Mouse (Mus musculus) left cerebral cortex, adult 18-20 months (tissue): Measurements from ENCODE around the gene Pla2g4e. TPM values are rescaled to one million over a fixed set of nuclear protein-coding genes. Genes with fewer than 3 reads are reported as not detected.

Experiments used
- DNase-seq, 2 experiments: peaks; one replicate each; pipeline ENCODE4 v3.0.0; 2021 to 2022; ENCODE audit warnings: low spot score in 2 of 2, mixed read lengths in 1 of 2
- long read RNA-seq, 2 experiments: library from polyadenylated mRNA; stranded (forward); transcript quantifications; one replicate each; pipeline ENCODE4 v2.0.0; 2021
- total RNA-seq, 2 experiments: library from RNA; stranded (reverse); gene quantifications; 2 replicates each; pipeline ENCODE4 v1.2.3; 2021

The Pla2g4e gene
- total RNA-seq: 10 to 100 TPM; 18.0 to 20.9 TPM
- long read RNA-seq, experiment 1, full-length matches to known transcripts: 1 of 13 reads
- long read RNA-seq, experiment 1, partial matches to known transcripts: 10 of 13 reads
- long read RNA-seq, experiment 1, other reads (novel, unspliced or antisense): 2 of 13 reads
- long read RNA-seq, experiment 2, full-length matches to known transcripts: 1 of 10 reads
- long read RNA-seq, experiment 2, partial matches to known transcripts: 7 of 10 reads
- long read RNA-seq, experiment 2, other reads (novel, unspliced or antisense): 2 of 10 reads

DNA sequence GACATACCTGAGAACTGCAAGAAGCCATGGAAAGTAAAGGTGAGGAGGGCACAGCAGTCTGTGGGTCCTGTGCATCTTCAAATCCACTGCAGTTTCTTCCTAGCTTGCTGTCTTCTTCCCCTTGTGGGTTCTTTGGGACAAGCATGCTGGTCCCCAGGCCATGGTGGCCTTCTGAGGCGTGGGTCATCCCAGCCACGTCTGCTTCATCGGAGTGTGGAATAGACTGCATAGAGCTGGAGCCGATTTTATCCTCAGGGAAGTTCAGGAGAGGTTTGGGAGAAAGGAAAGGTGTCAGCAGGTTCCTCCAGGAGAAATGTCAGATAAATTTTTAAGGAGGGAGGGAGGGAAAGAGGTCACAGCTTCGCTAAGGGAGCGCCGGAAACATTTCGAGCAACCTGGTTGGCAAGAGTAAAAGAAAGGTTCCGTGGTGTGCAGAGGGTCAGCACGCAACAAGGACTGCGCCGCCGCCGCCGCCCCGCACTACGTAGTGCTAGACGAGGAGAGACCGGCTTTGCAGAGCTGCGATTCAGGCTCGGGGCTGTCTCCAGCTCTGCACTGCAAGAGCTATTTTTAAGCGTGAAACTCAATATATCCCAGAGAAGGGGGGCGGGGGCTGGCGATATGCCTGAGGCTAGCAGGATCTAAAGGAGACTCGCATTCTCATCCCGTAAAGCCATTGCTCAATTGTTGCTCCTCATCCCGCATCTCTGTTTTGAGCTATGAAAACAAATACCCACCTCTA lies at the start of gene Pla2g4e:
TSS of gene Pla2g4e (minus strand) at position 657 of the 742 bp plus-strand sequence.
- peak; percentile 38 to 58 for DNase-seq

DNA sequence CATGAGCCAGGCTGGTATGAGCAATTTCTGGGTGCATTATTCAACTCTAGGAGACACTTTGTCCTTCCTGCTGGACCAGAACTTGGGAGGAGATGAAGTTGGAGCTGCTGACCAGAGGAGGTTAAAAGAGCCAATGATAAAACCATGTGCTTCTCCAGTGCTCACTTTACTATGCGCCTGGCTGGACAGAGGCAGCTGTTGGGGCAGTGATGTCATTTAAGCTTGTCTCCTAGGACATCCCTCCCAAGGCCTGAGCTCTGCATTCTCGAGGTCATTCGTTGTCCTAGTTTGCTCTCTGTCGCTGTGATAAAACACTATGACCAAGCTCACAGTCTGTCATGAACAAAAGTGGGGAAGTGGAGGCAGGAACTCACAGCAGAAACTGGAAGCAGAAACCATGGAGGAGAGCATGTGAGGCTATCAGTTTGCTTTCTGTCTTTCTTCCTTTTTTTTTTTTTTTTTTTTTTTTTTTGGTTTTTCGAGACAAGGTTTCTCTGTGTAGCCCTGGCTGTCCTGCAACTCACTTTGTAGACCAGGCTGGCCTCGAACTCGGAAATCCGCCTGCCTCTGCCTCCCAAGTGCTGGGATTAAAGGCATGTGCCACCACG lies 46.4 kb upstream of the Pla2g4e start:
- no peak for DNase-seq

DNA sequence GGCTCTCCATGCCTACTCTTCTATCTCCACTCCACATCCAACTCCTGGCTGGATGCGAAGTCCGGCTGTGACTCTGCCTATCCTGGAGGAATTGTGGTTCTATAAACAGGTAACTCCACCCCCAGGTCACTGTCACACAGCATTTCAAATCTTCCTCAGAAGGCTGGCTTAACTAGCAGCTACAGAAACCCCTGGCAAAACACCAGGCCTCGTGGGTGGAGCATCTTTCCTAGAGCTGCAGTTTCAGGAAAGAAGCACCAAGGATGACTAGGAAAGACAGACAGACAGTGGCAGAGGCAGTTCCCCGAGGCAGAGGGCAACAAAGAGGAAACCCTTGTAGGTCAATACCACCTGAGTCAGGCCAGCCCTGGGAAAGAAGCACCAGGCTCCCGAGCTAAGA lies 43.9 kb upstream of the Pla2g4e start, which contains the start of gene Pla2g4d:
TSS of gene Pla2g4d (minus strand) at position 203 of the 400 bp plus-strand sequence.
- peak; percentile 24 to 28 for DNase-seq

DNA sequence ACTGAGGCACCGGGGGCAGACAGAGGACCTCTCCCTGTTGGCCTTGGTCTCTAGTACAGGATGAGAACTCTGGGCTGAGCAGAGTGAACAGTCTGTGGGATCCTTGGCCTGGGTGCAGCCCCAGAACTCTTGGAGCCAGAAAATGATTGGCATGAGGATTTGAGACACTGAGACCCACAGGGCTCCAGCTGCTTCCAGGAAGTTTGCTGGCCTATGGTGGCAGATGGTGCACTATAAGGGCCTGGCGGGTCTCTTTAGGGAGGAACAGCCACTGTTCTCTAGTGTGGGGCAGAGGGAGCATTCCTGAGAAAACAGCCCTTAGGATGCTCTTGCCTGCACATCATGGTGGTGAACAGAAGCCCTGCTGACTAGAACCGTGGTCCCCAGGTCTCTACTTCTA lies 43.3 kb upstream of the Pla2g4e start:
- DNase-seq: no peak

DNA sequence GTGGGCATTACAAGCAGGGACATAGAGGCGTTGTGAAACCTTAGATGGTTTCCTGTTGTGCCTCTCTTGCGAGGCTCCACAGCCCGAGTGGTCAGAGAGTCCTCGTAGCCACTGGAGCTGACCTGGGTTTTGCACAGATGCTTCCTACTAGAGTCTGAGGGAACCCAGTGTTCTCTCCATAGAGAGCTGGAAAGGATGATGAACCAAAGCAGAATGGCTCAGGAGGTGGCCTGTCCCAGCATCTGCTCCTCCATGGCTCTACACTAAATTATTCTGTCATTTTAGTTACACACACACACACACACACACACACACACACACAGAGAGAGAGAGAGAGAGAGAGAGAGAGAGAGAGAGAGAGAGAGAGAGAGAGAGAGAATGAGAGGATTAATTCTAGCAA lies 40.5 kb upstream of the Pla2g4e start:
- no peak for DNase-seq

DNA sequence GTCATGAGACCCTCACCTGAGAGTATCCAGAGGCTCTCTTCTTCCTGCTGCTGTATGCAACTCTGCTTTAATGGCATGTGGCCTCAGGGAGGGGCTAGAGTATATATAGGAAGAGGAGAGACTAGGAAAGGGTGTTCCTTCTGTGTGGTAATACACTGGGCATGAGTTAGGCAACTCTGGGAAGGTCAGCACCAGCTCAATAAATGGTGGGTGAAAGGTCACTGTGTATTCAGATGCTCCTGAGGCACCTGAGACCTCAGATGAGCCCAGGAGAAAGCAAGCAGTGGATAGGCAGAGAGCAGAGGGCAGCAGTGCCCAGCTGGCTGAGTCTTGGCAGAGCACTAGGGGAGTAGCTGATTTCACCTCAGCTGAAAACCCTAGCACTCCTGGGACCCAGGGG lies 39.6 kb upstream of the Pla2g4e start:
- DNase-seq: no peak

DNA sequence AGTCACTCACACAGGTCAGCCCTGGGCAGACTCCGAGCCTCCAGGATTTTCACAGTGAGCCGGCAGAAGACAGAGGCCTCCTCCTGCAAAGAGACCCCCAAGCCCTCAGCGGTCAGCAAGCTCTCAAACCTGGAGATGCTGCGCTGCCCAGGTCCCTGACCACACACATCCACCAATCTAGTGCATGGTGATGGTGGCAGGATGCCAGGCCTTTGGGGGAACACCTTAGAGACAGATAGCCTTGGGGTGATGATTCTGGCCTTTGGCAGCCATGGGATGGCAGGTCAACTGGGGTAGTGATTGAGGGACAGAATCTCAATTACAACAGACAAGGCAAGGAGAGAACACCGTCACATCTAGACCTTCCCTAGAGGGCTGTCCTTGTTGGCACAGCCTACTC lies 39.0 kb upstream of the Pla2g4e start:
- no peak for DNase-seq

DNA sequence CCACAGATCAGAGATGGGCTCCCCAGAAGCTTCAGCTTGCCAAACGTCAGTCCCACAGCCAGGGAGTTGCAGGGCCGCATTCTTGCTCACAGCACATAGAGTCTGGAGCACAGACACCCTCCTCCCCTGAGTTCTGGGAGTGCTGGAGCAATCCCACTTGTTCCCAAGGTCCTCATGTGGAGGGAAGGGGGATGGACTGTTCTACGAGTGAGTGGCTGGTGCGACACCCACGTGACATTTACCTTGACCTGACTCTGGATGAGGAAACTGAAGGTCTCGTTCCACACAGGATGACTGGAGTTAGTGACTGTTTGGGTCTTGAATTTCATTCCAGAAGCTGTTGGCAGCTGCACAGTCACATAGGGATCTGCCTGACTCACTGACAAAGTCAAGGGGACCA lies 38.4 kb upstream of the Pla2g4e start:
- DNase-seq: no peak

DNA sequence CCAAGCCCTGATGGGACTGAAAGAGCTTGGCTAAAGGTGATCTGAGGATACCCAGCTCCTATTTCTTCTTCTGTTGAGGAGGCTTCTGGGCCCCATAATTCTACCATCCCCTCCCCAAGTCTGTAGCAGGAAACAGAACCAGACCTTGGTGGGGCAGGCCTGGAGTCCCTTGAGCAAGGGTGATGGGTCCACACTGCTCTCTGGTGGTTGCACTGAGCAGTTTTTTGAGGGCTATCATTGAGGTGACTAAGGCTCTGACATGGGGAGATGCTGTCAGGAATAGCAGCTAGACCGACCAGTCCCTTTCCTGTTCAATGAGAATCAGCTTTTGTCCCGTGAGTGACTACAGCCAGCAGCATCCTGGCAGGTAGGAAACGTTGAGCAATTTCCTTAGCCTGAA lies 36.1 kb upstream of the Pla2g4e start:
- DNase-seq: no peak

DNA sequence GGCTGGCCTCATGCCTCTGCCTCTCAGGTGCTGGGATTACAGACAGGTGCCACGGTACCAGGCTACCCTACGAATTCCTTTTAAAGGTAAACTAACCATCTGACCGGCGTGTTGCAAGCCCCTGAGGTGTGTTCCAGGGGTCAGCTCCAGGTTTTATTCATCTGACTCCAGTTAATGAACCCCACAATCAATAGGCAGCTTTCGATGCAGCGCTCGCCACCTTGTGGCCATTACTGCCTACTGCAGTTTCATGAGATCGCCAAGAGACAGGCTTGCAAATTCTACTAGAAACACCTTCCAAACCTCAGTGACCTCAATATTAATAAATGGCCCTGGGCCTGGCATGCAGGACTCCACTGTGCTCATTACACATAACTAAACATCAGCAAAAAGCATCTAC lies 34.8 kb upstream of the Pla2g4e start:
- peak; percentile 60 to 72 for DNase-seq

DNA sequence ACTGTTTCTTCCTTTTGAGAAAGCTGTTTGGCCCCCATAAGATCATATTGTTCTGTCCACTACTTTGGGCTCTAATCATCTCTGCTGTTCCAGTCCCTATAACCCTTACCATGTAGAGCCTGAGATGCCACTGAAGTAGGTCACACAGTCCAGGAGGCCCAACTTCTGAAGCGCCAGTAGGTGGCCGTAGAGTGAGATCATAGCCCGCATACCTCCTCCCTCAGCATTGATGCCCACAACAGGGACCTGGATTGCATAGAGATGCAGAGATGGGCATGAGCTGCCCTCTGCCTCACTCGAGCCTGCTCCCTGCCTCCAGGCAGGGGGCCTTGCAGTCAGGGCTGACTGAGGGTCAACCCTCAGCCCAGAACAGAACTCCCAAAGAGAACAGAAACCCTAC lies 31.8 kb upstream of the Pla2g4e start:
- no peak for DNase-seq

DNA sequence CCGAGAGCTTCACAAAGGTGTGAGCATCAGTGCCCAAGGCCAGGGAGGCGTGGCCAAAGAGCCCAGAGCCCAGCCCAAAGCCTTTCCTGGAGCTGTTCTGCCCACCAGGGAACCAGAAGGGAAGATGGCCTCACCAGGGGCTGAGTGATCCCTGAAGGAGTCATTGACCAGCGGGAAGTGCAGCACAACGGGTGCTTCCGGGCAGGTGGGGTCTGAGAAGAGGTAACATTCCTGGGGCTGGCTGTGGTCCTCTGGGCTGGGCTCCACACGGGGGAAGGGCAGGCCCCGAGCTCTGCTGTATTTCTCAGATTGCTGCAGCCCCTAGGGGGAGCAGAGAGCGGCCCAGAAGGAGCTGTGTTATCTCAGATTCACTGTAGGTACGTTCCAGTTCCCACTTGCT lies 23.5 kb upstream of the Pla2g4e start:
- no peak for DNase-seq

DNA sequence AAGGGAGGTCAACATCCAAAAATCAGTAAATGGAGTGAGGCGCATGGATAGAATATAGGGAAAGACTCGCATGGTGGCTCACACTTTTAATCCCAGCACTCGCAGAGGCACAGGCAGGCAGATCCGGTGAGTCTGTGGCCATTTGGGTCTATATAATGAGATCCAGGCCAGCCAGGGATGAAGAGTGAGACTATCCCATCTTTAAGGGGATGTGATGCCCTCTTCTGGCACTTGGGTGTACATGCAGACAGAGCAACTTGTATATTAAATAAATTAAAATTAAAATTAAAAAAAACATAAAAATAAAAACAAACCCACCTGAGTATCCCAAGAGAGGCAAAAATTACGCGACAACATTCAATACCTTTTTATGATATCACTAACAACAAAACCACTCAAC lies 20.4 kb upstream of the Pla2g4e start:
- DNase-seq: no peak

DNA sequence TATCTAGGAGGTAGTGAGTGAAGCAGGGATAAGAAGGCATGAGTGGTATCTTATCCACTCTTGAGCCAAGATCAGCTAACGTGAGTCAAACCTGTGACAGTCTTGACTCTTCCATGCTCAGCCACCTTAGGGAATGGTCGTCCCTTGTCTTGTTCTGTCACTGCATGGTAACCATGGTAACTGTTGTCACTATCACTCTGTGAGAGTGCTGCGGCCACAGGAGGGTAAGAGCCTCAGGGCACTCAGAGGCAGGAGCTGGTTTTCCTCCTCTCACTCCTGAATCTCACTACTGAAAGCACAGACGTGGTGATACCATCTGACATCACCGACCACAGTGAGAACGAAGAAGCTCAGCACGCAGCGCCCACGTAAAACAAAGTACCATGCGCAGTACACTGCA lies 19.7 kb upstream of the Pla2g4e start:
- peak in 1 of 2 experiments; percentile 23 for DNase-seq

DNA sequence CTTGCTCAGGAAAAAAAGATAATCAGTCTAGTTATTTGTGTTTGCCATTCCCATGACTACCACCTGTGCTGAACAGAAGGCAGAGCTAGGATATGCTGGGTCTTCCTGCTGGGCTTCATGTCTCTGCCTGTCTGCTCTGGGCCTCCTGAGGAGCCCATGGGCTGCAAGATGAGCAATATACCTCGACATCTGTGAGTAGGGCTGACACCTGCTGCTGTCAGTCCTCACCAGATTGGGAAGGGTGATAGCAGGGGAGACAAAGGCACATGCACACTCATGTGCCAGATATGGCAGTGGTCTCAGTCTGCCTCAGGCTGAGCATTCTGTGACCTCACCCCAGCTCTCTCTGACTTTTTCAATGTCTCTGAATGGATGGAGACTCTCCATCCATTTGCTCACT lies 17.7 kb upstream of the Pla2g4e start:
- no peak for DNase-seq

DNA sequence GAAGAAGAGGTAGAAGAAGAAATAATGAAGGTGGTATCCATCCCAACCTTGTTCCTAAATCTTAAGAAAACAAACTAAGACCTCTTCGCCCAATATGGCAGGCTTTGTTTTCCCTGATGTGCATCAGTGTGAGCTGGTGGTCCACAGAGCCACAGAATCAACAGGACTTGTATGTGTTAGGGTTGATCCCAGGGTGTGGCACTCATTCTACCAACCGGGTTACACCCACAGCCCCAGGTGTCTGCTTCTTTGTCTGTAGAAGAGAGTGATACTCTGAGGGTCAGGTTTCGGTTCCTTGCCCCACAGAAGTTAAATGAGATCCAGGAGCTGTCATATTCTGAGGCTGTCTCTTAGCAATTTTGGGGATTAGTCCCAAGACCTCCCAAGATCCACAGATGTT lies 16.2 kb upstream of the Pla2g4e start:
- no peak for DNase-seq

DNA sequence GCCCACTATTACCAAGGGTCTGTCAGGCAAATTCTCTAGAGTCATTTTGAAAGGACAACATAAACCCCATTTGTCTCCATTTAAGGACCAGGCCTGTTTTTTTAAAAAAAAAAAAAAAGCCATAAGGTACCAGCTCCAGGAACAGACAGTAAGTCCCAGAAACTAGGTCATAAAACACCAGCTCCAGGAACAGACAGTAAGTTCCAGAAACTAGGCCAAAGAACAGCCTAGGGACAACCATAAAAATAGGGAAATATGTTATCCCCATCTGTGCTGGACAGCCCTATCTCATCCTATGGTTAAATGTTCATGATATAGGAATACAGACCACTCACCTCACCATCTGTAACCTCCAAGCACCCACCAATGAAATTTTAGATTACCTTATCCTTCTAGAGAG lies 11.1 kb upstream of the Pla2g4e start:
- DNase-seq: no peak

DNA sequence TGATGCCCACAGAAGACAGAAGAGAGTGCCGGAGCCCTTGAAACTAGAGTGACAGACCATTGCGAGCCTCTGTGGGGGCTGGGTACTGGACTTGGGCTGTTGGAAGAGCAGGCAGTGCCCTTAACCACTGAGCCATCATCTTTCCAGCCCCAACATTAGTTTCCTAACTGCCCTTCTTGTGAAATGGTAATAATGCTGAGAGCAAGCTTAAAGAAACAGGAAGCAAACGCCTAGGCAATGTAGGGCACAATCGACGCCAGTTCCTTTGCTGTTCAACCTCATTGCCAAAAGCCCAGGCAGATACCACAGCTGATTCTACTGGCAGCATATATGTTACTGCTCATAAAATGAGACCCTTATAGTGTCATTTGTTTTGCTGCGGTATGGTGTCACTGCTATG lies 7.5 kb upstream of the Pla2g4e start:
- DNase-seq: no peak

DNA sequence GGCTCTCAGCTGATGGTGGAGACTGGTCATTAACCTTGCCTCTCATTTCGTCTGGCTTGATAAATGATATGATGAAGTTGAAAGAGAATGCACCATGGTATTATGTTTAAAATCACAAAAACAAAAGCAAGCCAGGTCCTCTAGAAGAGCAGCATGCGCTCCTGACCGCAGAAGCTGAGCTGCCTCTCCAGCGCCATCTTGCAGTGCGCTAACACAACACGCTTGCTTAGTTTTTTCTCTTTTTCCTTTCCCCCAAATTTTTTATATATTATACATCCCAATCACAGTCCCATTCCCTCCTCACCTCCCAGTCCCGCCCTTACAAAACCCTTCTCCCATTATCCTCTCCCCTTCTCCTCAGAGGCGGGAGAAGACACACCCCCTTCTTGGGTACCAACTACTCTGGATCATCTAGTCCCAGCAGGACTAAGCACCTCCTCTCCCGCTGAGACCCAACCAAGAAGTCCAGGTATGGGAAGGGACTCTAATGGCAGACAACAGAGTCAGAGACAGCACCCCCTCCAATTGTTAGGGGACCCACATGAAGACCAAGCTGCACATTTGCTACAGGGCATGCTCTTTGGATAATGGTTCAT lies 384 bp upstream of the Pla2g4e start:
- DNase-seq: peak in 1 of 2 experiments; percentile 29

DNA sequence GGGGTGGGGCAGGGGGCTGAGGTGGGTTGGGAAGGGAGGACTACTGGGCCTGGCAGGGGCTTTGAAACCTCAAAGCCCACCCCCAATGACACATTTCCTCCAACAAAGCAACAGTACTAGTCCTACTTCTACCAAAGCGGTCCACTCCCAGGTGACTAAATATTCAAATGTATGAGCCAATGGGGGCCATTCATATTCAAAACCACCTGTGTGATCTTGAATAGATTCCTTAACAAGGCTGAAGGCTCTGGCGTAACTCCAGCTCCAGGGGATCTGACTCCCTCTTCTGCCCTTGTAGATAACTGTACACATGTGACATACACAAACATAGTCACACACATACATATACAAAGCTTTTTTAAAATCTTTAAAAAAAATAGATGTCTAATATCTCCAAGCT lies 1.1 kb downstream of the Pla2g4e start:
- peak in 1 of 2 experiments; percentile 20 for DNase-seq

DNA sequence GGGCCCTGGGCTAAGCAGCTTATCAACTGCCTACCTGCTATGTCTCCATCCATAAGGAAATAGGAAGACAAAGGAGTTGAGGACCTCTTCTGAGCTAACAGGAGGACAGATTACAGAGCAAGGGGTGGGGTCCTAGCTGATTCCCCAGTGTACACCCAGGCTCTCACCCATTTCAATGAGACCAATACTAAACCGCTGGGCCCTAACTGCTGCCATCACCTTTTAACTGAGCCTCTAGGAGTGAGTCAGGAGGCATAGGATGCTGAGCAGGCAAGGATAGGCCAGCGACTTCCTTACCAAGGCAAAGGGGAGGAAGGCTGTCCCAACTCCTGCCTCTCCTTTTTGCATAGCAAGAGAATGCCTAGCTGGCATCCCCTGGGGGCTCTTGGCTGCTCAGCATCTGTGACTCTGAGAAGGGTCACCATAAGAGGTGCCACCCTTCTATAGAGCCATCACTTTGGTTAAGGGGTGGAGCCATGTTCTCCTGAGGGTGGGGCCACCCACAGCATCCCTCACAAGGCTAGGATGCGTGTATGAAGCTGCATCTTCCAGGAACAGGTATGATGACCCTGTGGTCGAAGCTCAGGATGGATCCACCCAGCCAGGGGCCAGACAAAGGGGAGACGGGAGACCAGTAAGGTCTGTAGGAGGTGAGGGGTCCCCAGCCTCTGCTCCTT lies 2.2 kb downstream of the Pla2g4e start:
- peak; percentile 7 to 11 for DNase-seq
